Mouse (Mus musculus) bone marrow macrophage, adult 2 months (primary cell): ENCODE results near the gene Kdm5c. TPM values are rescaled to one million over a fixed set of nuclear protein-coding genes. Genes with fewer than 3 reads are reported as not detected.

Source experiments
- H3K27ac ChIP-seq: 2 replicates; pipeline ENCODE4 v1.5.1; 2012; ENCODE audit warnings: low read depth, low read length; ENCODE audit not compliant: insufficient read depth
- H3K4me1 ChIP-seq: 2 replicates; pipeline ENCODE4 v1.6.1; 2012; ENCODE audit warnings: low read length; ENCODE audit not compliant: control insufficient read depth, insufficient read depth
- H3K4me3 ChIP-seq: 2 replicates; pipeline ENCODE4 v1.5.1; 2012; ENCODE audit warnings: mild to moderate bottlenecking, low read length, moderate library complexity; ENCODE audit not compliant: insufficient read depth
- CTCF ChIP-seq: IDR thresholded peaks from 2 replicates; pipeline ENCODE4 v1.5.1; 2012; ENCODE audit warnings: low read depth, mild to moderate bottlenecking, low read length, moderate library complexity
- POLR2A ChIP-seq: IDR thresholded peaks from 2 replicates; pipeline ENCODE4 v1.6.1; 2012; ENCODE audit warnings: mild to moderate bottlenecking, low read depth, low read length, borderline replicate concordance
- polyA plus RNA-seq: library from polyadenylated mRNA; stranded (reverse); fragments of >200 nt; gene quantifications from 2 replicates; pipeline ENCODE4 v1.2.4, GENCODE M21; 2012; ENCODE audit not compliant: missing spikeins, insufficient read depth, insufficient read length

Gene Kdm5c
- 55.9 and 62.3 TPM in 2 replicates for polyA plus RNA-seq

- H3K4me3 ChIP-seq, result peak within 1 kb of the TSS; percentile 80
- TF ChIP-seq CTCF (no peak), POLR2A (no peak)
- peaks cover 12% of the 10 kb centered on the region for H3K4me1 ChIP-seq
- peak within 1 kb of the TSS; percentile 59 for H3K27ac ChIP-seq
Measured at GRCm38 (mm10) chrX:152232781-152233763, at the start of gene Kdm5c. Gene Kdm5c, plus strand, starts transcription at chrX:152233020.

- Histone ChIP-seq H3K4me3 (no peak overlapping the region), H3K27ac (no peak overlapping the region), H3K4me1 (no peaks in the 10 kb centered on the region)
- TF ChIP-seq CTCF (no peak), POLR2A (no peak)
Measured at GRCm38 (mm10) chrX:152187151-152187550, 45.7 kb upstream of the Kdm5c start.

- Histone ChIP-seq H3K27ac (no peak overlapping the region), H3K4me3 (no peak overlapping the region), H3K4me1 (no peaks in the 10 kb centered on the region)
- TF ChIP-seq POLR2A (no peak), CTCF (no peak)
Measured at GRCm38 (mm10) chrX:152191266-152191665, 41.6 kb upstream of the Kdm5c start.

GRCm38 (mm10) chrX:152197814-152198648 lies 34.8 kb upstream of the Kdm5c start:
- H3K27ac ChIP-seq, result no peak overlapping the region
- TF ChIP-seq POLR2A (no peak), CTCF (no peak)
- no peak overlapping the region for H3K4me3 ChIP-seq

GRCm38 (mm10) chrX:152201737-152202421 lies 30.9 kb upstream of the Kdm5c start:
- no peak overlapping the region for H3K27ac ChIP-seq
- TF ChIP-seq CTCF (no peak), POLR2A (no peak)
- peaks cover 23% of the 10 kb centered on the region for H3K4me1 ChIP-seq
- H3K4me3 ChIP-seq, result no peak overlapping the region

More at GRCm38 (mm10) chrX:152197814-152198648, 34.8 kb upstream of the Kdm5c start:
- peaks cover 27% of the 10 kb centered on the region for H3K4me1 ChIP-seq

- no peak overlapping the region for H3K4me3 ChIP-seq
- no peak overlapping the region for H3K27ac ChIP-seq
- TF ChIP-seq POLR2A, result no peak
- no peak for TF ChIP-seq CTCF
- peaks cover 22% of the 10 kb centered on the region for H3K4me1 ChIP-seq
Measured at GRCm38 (mm10) chrX:152202422-152203103, 30.3 kb upstream of the Kdm5c start.

GRCm38 (mm10) chrX:152203247-152203646 lies 29.6 kb upstream of the Kdm5c start:
- no peak overlapping the region for H3K27ac ChIP-seq
- no peak overlapping the region for H3K4me3 ChIP-seq
- peaks cover 19% of the 10 kb centered on the region for H3K4me1 ChIP-seq
- no peak for TF ChIP-seq POLR2A
- no peak for TF ChIP-seq CTCF

- no peak for TF ChIP-seq POLR2A
- no peak for TF ChIP-seq CTCF
- no peak overlapping the region for H3K27ac ChIP-seq
- peaks cover 18% of the 10 kb centered on the region for H3K4me1 ChIP-seq
- no peak overlapping the region for H3K4me3 ChIP-seq
Measured at GRCm38 (mm10) chrX:152205486-152205885, 27.3 kb upstream of the Kdm5c start.
